Mouse (Mus musculus) spleen, embryonic (tissue): ENCODE measurements around the gene Tmem38b.

ENCODE experiments used
- CTCF ChIA-PET: fragments of 350-600 bp; sonication (Branson Sonifier 250); formaldehyde crosslinking; loops from one replicate; lab custom pipeline; 2022; lab: Charles Lee

Tmem38b gene

GRCm38 (mm10) chr4:53828914-53829313, 3.1 kb downstream of the Tmem38b start:
- CTCF ChIA-PET, result no interaction called here

GRCm38 (mm10) chr4:53830016-53830415, 4.2 kb downstream of the Tmem38b start:
- CTCF ChIA-PET, result no interaction called here

GRCm38 (mm10) chr4:53830579-53830978, 4.7 kb downstream of the Tmem38b start:
- CTCF ChIA-PET, result no interaction called here

GRCm38 (mm10) chr4:53832321-53832720, 6.5 kb downstream of the Tmem38b start:
- CTCF ChIA-PET, result no interaction called here

GRCm38 (mm10) chr4:53836978-53837377, 11.1 kb downstream of the Tmem38b start:
- CTCF ChIA-PET, result interaction anchor here (0.6 kb wide), 1 partner anchor 311 kb away, joined by 5 read pairs; no protein-coding TSS in a partner anchor

GRCm38 (mm10) chr4:53840158-53840870, 14.5 kb downstream of the Tmem38b start:
- CTCF ChIA-PET, result no interaction called here

GRCm38 (mm10) chr4:53843553-53843952, 17.7 kb downstream of the Tmem38b start:
- CTCF ChIA-PET, result no interaction called here

- CTCF ChIA-PET, result interaction anchor here (1.7 kb wide), 1 partner anchor 107 kb away, joined by 9 read pairs; no protein-coding TSS in a partner anchor
Measured at GRCm38 (mm10) chr4:53844835-53845619, 19.2 kb downstream of the Tmem38b start.

GRCm38 (mm10) chr4:53845656-53846055, 19.8 kb downstream of the Tmem38b start:
- CTCF ChIA-PET, result interaction anchor here (1.7 kb wide), 1 partner anchor 107 kb away, joined by 9 read pairs; no protein-coding TSS in a partner anchor

- CTCF ChIA-PET, result no interaction called here
Measured at GRCm38 (mm10) chr4:53846326-53846725, 20.5 kb downstream of the Tmem38b start.

- CTCF ChIA-PET, result interaction anchor here (0.5 kb wide), 1 partner anchor 349 kb away, joined by 4 read pairs; no protein-coding TSS in a partner anchor
Measured at GRCm38 (mm10) chr4:53847541-53847940, 21.7 kb downstream of the Tmem38b start.

GRCm38 (mm10) chr4:53848308-53848707, 22.5 kb downstream of the Tmem38b start:
- CTCF ChIA-PET, result interaction anchor here (0.5 kb wide), 1 partner anchor 349 kb away, joined by 4 read pairs; no protein-coding TSS in a partner anchor

- CTCF ChIA-PET, result no interaction called here
Measured at GRCm38 (mm10) chr4:53848816-53849215, 23.0 kb downstream of the Tmem38b start.

- CTCF ChIA-PET, result no interaction called here
Measured at GRCm38 (mm10) chr4:53849804-53850203, 24.0 kb downstream of the Tmem38b start.

- CTCF ChIA-PET, result interaction anchor here (0.6 kb wide), 1 partner anchor 52 kb away, joined by 5 read pairs; no protein-coding TSS in a partner anchor
Measured at GRCm38 (mm10) chr4:53853333-53853732, 27.5 kb downstream of the Tmem38b start.

GRCm38 (mm10) chr4:53859944-53860343, 34.1 kb downstream of the Tmem38b start:
- CTCF ChIA-PET, result no interaction called here

- CTCF ChIA-PET, result no interaction called here
Measured at GRCm38 (mm10) chr4:53862101-53862500, 36.3 kb downstream of the Tmem38b start.

GRCm38 (mm10) chr4:53864098-53864820, 38.4 kb downstream of the Tmem38b start:
- CTCF ChIA-PET, result no interaction called here

- CTCF ChIA-PET, result no interaction called here
Measured at GRCm38 (mm10) chr4:53866459-53866858, 40.6 kb downstream of the Tmem38b start.

- CTCF ChIA-PET, result no interaction called here
Measured at GRCm38 (mm10) chr4:53878542-53879417, 52.9 kb downstream of the Tmem38b start.
